Mouse (Mus musculus) spleen, adult 18-20 months (tissue): ENCODE results near the gene Dusp16.

Experiments
- DNase-seq, 2 experiments: peaks; one replicate each; pipeline ENCODE4 v3.0.0; 2022; ENCODE audit warnings: mixed read lengths in 2 of 2

The Dusp16 gene

DNA sequence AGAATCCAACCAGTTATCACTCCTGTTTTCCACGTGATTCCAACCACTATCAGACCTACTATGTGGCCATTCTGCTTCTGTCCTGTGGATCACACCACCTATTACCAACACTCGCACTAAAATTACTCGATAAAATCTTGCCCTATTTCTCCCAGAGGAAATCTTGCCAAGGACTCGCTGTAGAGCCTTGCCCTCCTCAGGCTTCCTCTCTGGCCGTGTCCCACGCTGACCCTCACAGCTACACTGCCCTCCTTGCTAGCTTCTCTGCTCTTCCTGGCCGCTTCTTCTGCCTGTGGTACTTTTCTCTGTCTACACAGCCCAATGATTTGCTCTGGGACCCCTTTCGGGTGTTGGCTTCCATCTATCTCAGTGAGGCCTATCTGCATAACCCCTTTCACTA lies 59.6 kb downstream of the Dusp16 start:
- no peak for DNase-seq

- no peak for DNase-seq
Observed at GRCm38 (mm10) chr6:134730978-134731377, 61.4 kb downstream of the Dusp16 start.

GRCm38 (mm10) chr6:134725406-134725805 lies 67.0 kb downstream of the Dusp16 start:
- no peak for DNase-seq

- DNase-seq = no peak
Observed at GRCm38 (mm10) chr6:134723833-134724553, 68.4 kb downstream of the Dusp16 start.

DNA sequence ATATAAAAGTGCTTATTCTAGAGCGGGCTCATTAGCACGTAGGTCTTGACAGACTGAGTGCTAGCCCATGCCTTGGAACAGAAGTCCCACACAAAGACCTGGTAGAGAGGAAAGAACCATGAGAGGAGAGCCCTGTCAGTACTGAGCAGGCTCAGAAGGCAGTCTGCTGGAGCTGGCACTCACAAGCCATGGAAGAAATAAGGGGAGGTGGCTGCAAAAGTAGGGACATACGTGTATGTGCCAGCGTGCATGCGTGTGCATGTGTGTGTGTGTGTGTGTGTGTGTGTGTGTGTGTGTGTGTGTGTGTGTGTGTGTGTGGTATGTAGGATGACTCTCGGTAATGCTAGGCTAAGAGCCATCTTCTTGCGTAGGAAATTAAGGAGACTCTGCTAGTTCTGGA lies 69.1 kb downstream of the Dusp16 start:
- no peak for DNase-seq

DNA sequence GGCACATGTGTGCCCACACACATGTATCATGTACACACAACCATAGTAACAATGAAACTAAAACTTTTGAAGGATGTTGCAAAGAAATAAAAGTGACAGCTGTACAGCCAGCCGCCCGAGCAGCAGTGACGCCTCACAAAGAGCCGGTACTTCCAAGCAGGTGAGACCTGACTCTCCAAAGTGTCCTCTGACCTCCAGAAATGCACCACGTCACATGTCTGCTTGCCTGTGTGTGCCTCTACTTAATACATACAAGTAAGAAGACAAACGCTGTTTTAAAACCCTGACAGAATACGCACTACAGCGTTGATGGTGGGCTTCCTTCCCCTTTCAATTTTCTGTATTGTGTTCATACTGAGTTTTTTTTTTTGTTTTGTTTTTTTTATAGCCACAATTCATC lies 69.5 kb downstream of the Dusp16 start:
- DNase-seq = no peak

DNA sequence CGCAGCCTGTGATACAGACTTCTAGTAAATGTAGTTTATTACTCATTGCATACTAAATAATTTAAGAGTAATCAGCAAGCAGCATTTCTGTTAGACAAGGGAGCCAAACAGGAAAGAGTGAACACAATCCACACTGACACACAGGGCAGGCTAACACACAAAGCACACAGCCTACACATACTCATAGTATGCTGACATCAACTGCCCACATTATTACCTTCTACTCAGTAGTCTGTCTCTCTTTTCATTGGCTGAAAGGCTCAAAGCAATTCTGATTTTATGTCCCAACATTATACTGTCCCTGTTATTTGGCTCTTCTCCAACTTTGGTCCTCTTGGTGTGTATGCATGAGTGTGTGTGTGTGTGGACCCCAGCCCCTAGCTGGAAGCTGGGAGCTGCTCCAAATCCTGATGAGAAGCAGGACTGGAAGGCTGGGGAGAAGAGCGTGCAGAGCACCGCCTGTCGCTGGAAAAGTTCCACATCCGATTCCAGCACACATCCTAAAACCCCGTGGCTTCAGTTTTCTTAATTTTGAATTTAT lies 70.6 kb downstream of the Dusp16 start:
- DNase-seq = no peak

GRCm38 (mm10) chr6:134720150-134720549 lies 72.3 kb downstream of the Dusp16 start:
- DNase-seq = no peak

DNA sequence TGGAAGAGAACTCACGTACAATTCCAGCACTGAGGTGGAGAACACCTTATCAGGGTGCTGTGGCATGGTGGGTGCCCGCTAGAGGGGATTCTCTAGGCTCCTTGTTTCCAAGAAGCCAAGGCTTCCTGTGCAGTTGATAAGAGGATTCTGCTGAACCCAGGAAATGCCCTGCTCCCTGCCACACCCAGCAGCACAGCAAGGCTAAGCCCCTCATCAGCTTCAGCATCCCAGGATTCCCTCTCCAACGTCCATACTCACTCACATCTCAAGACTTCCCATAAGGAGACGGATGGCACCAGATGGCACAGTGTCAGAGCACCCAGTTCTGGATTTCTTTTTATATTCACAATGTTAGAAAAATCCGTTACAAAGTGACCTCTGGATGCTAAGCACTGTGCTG lies 73.3 kb downstream of the Dusp16 start:
- no peak for DNase-seq

- no peak for DNase-seq
Observed at GRCm38 (mm10) chr6:134718668-134719065, 73.8 kb downstream of the Dusp16 start.

DNA sequence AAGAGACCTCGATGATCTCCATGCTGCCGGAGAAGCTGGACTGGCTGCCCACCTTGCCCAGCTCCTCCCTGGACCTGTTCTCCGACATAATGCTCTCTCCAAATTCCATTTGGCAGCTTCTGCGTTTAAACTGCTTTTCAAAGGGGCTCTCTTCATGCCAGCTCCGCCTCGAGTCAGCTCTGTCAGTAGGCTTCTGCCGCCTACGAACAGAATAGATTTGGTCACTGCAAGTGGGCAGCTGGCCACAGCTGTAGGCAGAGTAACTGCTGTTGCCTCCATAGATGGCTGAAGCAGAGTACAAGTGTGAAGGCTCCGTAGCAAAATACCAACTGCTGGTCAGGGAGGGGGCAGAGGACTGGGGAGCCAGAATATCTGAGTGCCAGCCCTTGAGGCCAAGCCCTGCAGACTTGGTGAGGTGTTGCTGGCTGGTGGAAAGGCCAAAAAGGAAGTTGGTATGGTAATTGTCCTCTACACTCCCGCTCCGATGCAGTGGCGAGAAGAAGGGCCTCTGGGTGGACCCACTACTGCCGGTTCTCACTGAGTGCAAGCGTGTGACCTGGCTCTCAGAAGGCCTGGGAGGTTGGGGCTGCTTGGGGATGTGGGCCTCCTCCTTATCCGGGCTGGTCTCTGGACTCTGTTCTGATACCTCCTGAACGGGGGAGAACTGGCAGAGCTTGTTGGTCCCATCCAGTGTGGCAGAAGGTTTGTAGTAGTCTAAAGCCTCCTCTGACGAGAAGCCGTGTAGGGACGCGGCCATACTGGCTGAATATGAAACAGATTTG lies 74.3 kb downstream of the Dusp16 start:
- DNase-seq = no peak

- DNase-seq = no peak
Observed at GRCm38 (mm10) chr6:134716168-134716587, 76.2 kb downstream of the Dusp16 start.

- DNase-seq = no peak
Observed at GRCm38 (mm10) chr6:134713897-134714296, 78.5 kb downstream of the Dusp16 start.

DNA sequence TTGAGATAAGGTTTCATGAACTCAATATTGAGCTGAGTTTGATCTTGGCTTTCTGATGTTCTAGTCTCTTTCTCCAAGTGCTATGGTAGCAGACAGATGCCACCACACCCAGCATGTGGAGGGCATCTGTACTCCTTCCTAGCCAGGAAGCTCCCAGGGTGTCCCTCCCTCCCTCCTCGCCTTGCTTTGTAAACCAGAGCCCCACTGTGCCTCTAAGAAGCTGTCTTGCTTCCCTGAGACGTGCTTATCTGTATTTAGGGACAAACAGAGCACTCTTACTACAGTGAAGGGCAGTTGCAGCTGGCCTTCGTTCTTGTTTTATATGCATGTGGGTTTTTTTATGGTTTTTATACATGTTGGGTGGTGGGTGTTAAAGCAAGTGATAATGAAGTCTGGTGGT lies 79.1 kb downstream of the Dusp16 start:
- DNase-seq = no peak

GRCm38 (mm10) chr6:134710020-134710419 lies 82.4 kb downstream of the Dusp16 start:
- no peak for DNase-seq

GRCm38 (mm10) chr6:134706467-134706866 lies 86.0 kb downstream of the Dusp16 start:
- DNase-seq = no peak

- no peak for DNase-seq
Observed at GRCm38 (mm10) chr6:134703053-134703690, 89.3 kb downstream of the Dusp16 start.

DNA sequence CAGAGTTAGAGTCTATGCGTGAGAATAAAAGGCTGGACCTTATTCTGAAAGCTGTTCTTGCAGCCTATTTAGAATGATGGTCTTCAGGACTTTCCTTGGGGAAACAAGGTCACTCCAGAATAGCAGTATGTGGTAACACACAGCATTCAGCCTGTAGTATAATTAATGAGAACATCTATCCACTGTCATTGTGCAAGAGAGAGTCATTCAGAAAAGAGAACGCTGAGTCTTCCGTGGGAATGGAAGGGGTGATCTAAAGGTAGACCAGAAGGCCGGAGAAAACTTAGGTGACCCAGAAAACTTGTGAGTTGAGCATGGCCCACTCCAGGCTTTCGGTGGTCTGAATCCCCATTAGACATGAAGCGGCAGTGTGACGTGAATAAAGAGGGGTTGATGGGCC lies 90.2 kb downstream of the Dusp16 start:
- no peak for DNase-seq

- DNase-seq = no peak
Observed at GRCm38 (mm10) chr6:134701211-134701602, 91.2 kb downstream of the Dusp16 start.

DNA sequence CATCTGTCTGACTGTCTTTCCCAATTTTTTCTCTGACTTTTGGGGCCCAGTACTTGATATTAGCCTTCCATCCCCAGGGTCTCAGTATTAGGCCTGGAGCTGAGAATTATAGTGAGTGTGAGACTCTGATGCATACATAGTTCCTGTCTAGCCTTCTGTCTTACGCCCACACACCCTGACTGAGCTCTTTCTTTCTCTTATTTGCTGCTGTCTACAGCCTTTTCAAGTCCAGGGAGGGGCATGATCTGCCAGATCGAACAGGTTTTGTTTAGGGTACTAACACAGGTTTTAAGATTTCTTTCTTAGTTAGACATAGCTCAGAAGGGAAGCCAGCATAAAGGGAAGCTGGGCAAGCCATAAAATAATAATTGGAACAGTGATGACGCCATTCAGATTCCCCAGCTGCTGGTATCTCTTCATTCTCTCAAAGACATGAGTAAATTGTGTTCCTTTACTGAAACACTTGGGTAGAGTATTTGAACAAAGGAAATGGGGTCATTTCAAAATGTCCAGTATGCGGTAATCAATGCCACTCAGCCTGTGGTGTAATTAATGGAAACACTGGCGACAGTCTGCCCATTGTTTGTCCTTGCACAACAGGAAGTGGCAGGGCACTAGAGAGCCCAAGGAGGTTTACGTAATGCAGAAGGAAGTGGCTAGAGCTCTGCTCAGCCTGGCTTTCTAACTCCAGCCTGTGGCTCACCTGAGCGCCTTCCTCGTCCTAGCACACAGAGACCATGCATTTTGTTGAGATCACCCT lies 91.8 kb downstream of the Dusp16 start:
- peak in 1 of 2 experiments; percentile 14 for DNase-seq

- no peak for DNase-seq
Observed at GRCm38 (mm10) chr6:134698243-134698642, 94.2 kb downstream of the Dusp16 start.

GRCm38 (mm10) chr6:134696554-134696953 lies 95.9 kb downstream of the Dusp16 start:
- DNase-seq = no peak

DNA sequence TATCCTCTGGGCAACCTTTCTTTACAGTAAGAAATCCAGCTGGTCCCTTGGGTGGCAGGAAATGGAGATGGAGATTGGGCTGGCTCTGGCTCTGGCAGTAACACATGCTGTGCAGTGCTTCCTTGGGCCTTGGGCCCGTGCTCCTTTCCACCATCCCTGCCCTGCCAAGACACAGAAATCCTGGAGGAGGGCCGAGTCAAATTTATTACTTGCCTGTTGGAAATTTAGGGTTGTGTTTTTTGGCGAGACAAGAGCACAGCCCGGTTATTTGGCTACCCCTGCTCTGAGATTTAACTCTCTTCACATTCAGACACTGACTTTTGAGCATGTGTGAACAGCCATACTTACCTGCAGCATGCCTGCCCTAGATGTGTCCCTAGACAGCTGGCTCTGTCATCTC lies 96.3 kb downstream of the Dusp16 start:
- DNase-seq = no peak
